Mouse (Mus musculus): ENCODE data around the gene Smim9. TPM values are rescaled to one million over a fixed set of nuclear protein-coding genes. Genes with fewer than 3 reads are reported as not detected.
A peak's percentile ranks its signal among the peaks of the same experiment; 100 is the strongest.
"Not testable (repeated sequence)": the region's sequence is repeated elsewhere in the genome, so short reads cannot be mapped to it uniquely, and the experiment has no call there.

The Smim9 gene
- not detected in 2 replicates for polyA plus RNA-seq (2015; fragmentation: Nextera tagmentation; extraction: Ambion mirVana)

GRCm38 (mm10) chrX:75163670-75164069 lies at the start of gene Smim9:
TSS of gene Smim9 (minus strand) at chrX:75163770.
- Histone ChIP-seq H3K36me3 (no peaks in the 10 kb centered on the region), H3K4me2 (no peak within 1 kb of the TSS), H3K9ac (no peak within 1 kb of the TSS), H3K27me3 (no peaks in the 10 kb centered on the region), H3K9me3 (no peaks in the 10 kb centered on the region), H3K27ac (replicated peaks) (no peak within 1 kb of the TSS), H3K4me3 (no peak within 1 kb of the TSS), H3K4me1 (replicated peaks) (no peaks in the 10 kb centered on the region)
- no peak for ATAC-seq (ENCODE audit: low FRiP score, low read depth)
- WGBS, result 81% methylated on average over 1 of the region's 1 CpGs

- H3K9ac ChIP-seq, result peak overlapping the region; percentile 32; the same call in 1 of the 2 replicates
- H3K4me3 ChIP-seq, result peak overlapping the region; percentile 47
- peak; percentile 71 for ATAC-seq (ENCODE audit: low FRiP score, low read depth)
- peak overlapping the region; percentile 76 for H3K4me2 ChIP-seq
- H3K4me1 ChIP-seq (replicated peaks), result no peaks in the 10 kb centered on the region
- H3K27me3 ChIP-seq, result no peaks in the 10 kb centered on the region
- H3K27ac ChIP-seq (replicated peaks), result no peak overlapping the region
- H3K36me3 ChIP-seq, result no peaks in the 10 kb centered on the region
- WGBS, result 15% methylated on average over 20 of the region's 49 CpGs
- no peaks in the 10 kb centered on the region for H3K9me3 ChIP-seq
These were observed 7.9 kb downstream of the Smim9 start for GRCm38 (mm10) chrX:75155576-75156243.

GRCm38 (mm10) chrX:75152249-75152648 lies 11.3 kb downstream of the Smim9 start:
- Histone ChIP-seq H3K4me3 (no peak overlapping the region), H3K36me3 (no peaks in the 10 kb centered on the region), H3K9me3 (no peaks in the 10 kb centered on the region), H3K4me1 (replicated peaks) (no peaks in the 10 kb centered on the region), H3K27me3 (no peaks in the 10 kb centered on the region), H3K27ac (replicated peaks) (no peak overlapping the region), H3K4me2 (no peak overlapping the region), H3K9ac (no peak overlapping the region)
- no peak for ATAC-seq (ENCODE audit: low FRiP score, low read depth)
- WGBS, result 59% methylated on average over 1 of the region's 1 CpGs

GRCm38 (mm10) chrX:75150304-75150703 lies 13.3 kb downstream of the Smim9 start:
- ATAC-seq (ENCODE audit: low FRiP score, low read depth), result no peak
- H3K27ac ChIP-seq (replicated peaks), result no peak overlapping the region

GRCm38 (mm10) chrX:75148414-75148813 lies 15.2 kb downstream of the Smim9 start:
- Histone ChIP-seq H3K9ac (no peak overlapping the region), H3K4me1 (replicated peaks) (no peaks in the 10 kb centered on the region), H3K36me3 (no peaks in the 10 kb centered on the region), H3K4me3 (no peak overlapping the region), H3K27ac (replicated peaks) (no peak overlapping the region), H3K9me3 (no peaks in the 10 kb centered on the region), H3K27me3 (no peaks in the 10 kb centered on the region), H3K4me2 (no peak overlapping the region)
- no peak for ATAC-seq (ENCODE audit: low FRiP score, low read depth)
- WGBS, result 80% methylated on average over 4 of the region's 4 CpGs

More at GRCm38 (mm10) chrX:75150304-75150703, 13.3 kb downstream of the Smim9 start:
- Histone ChIP-seq H3K4me2 (no peak overlapping the region), H3K4me3 (no peak overlapping the region), H3K9me3 (no peaks in the 10 kb centered on the region), H3K9ac (no peak overlapping the region), H3K4me1 (replicated peaks) (no peaks in the 10 kb centered on the region), H3K27me3 (no peaks in the 10 kb centered on the region), H3K36me3 (no peaks in the 10 kb centered on the region)
- WGBS, result 82% methylated on average over 2 of the region's 2 CpGs

GRCm38 (mm10) chrX:75143124-75143555 lies 20.4 kb downstream of the Smim9 start:
- peak; percentile 54 for ATAC-seq (ENCODE audit: low FRiP score, low read depth)
- not testable (repeated sequence) for H3K27me3 ChIP-seq; H3K27ac ChIP-seq (replicated peaks); H3K4me1 ChIP-seq (replicated peaks); H3K36me3 ChIP-seq; H3K9me3 ChIP-seq
- H3K4me3 ChIP-seq, result peak overlapping the region; percentile 39
- 21% methylated on average over 32 of the region's 42 CpGs for WGBS
- peak overlapping the region; percentile 62 for H3K4me2 ChIP-seq
- 0 out of 2 replicates have a peak overlapping the region, but pooled peaks have one; percentile 25 for H3K9ac ChIP-seq

- no peaks in the 10 kb centered on the region for H3K9me3 ChIP-seq
- H3K27ac ChIP-seq (replicated peaks), result no peak overlapping the region
- no peak overlapping the region for H3K4me3 ChIP-seq
- WGBS, result 90% methylated on average over 2 of the region's 2 CpGs
- H3K36me3 ChIP-seq, result no peaks in the 10 kb centered on the region
- no peaks in the 10 kb centered on the region for H3K27me3 ChIP-seq
- H3K4me2 ChIP-seq, result no peak overlapping the region
- no peak for ATAC-seq (ENCODE audit: low FRiP score, low read depth)
- no peak overlapping the region for H3K9ac ChIP-seq
- no peaks in the 10 kb centered on the region for H3K4me1 ChIP-seq (replicated peaks)
These were observed 25.4 kb downstream of the Smim9 start for GRCm38 (mm10) chrX:75138182-75138581.

GRCm38 (mm10) chrX:75137729-75138128 lies 25.8 kb downstream of the Smim9 start:
- WGBS, result 88% methylated on average over 2 of the region's 2 CpGs

GRCm38 (mm10) chrX:75136938-75137337 lies 26.6 kb downstream of the Smim9 start:
- no peaks in the 10 kb centered on the region for H3K36me3 ChIP-seq
- no peak overlapping the region for H3K27ac ChIP-seq (replicated peaks)
- no peak overlapping the region for H3K4me3 ChIP-seq
- no peak for ATAC-seq (ENCODE audit: low FRiP score, low read depth)
- no peak overlapping the region for H3K4me2 ChIP-seq
- H3K9ac ChIP-seq, result no peak overlapping the region
- no peaks in the 10 kb centered on the region for H3K27me3 ChIP-seq
- no peaks in the 10 kb centered on the region for H3K4me1 ChIP-seq (replicated peaks)
- H3K9me3 ChIP-seq, result no peaks in the 10 kb centered on the region

More at GRCm38 (mm10) chrX:75137729-75138128, 25.8 kb downstream of the Smim9 start:
- Histone ChIP-seq H3K36me3 (no peaks in the 10 kb centered on the region), H3K4me2 (no peak overlapping the region), H3K4me3 (no peak overlapping the region), H3K4me1 (replicated peaks) (no peaks in the 10 kb centered on the region), H3K9ac (no peak overlapping the region), H3K27ac (replicated peaks) (no peak overlapping the region), H3K9me3 (no peaks in the 10 kb centered on the region), H3K27me3 (no peaks in the 10 kb centered on the region)
- no peak for ATAC-seq (ENCODE audit: low FRiP score, low read depth)

GRCm38 (mm10) chrX:75130467-75131160 lies 33.0 kb downstream of the Smim9 start, which contains the start of gene Mpp1:
TSS of gene Mpp1 (minus strand) at chrX:75131016.
- H3K36me3 ChIP-seq, result no peaks in the 10 kb centered on the region
- peak within 1 kb of the TSS; percentile 49 for H3K9ac ChIP-seq
- no peaks in the 10 kb centered on the region for H3K9me3 ChIP-seq
- peak within 1 kb of the TSS; percentile 69 for H3K4me2 ChIP-seq
- H3K27me3 ChIP-seq, result no peaks in the 10 kb centered on the region
- 22% methylated on average over 35 of the region's 36 CpGs for WGBS
- no peaks in the 10 kb centered on the region for H3K4me1 ChIP-seq (replicated peaks)
- ATAC-seq (ENCODE audit: low FRiP score, low read depth), result peak; percentile 99
- H3K27ac ChIP-seq (replicated peaks), result peak within 1 kb of the TSS; percentile 70
- peak within 1 kb of the TSS; percentile 51 for H3K4me3 ChIP-seq

- no peak overlapping the region for H3K27ac ChIP-seq (replicated peaks)
- no peaks in the 10 kb centered on the region for H3K9me3 ChIP-seq
- no peaks in the 10 kb centered on the region for H3K4me1 ChIP-seq (replicated peaks)
- no peaks in the 10 kb centered on the region for H3K27me3 ChIP-seq
- ATAC-seq (ENCODE audit: low FRiP score, low read depth), result no peak
- no peak overlapping the region for H3K4me3 ChIP-seq
- no peak overlapping the region for H3K9ac ChIP-seq
- no peak overlapping the region for H3K4me2 ChIP-seq
- 72% methylated on average over 2 of the region's 2 CpGs for WGBS
- no peaks in the 10 kb centered on the region for H3K36me3 ChIP-seq
These were observed 34.1 kb downstream of the Smim9 start for GRCm38 (mm10) chrX:75129474-75129873.

GRCm38 (mm10) chrX:75128333-75128980 lies 35.1 kb downstream of the Smim9 start:
- Histone ChIP-seq H3K9ac (no peak overlapping the region), H3K4me2 (no peak overlapping the region), H3K27me3 (no peaks in the 10 kb centered on the region), H3K9me3 (no peaks in the 10 kb centered on the region), H3K4me1 (replicated peaks) (no peaks in the 10 kb centered on the region), H3K36me3 (no peaks in the 10 kb centered on the region), H3K27ac (replicated peaks) (no peak overlapping the region), H3K4me3 (no peak overlapping the region)
- no peak for ATAC-seq (ENCODE audit: low FRiP score, low read depth)
